Mouse (Mus musculus): ENCODE results near the gene Fkbp1a. TPM values are rescaled to one million over a fixed set of nuclear protein-coding genes. Genes with fewer than 3 reads are reported as not detected.

Fkbp1a gene
- total and polyA plus RNA-seq, 3 experiments, result 48.3 to 388 (median 76.5) TPM

- Histone ChIP-seq H3K9ac (ENCODE audit: insufficient read depth, low read depth) (peak overlapping the region; percentile 81), H3K79me2 (replicated peaks; ENCODE audit: control insufficient read depth, extremely low read depth, insufficient read depth, poor library complexity, severe bottlenecking) (no peaks in the 10 kb centered on the region), H3K27ac (ENCODE audit: insufficient read depth, low read depth) (peak overlapping the region; percentile 33; the same call in 1 of the 2 replicates), H3K4me3 (replicated peaks in 1 of 3; ENCODE audit: low read depth in 2 of 3, low read length in 2 of 3, poor library complexity in 1 of 3) (peak overlapping the region; percentile 47 to 64 (median 58)), H3K9me3 (replicated peaks; ENCODE audit: low read length) (no peaks in the 10 kb centered on the region), H3K36me3 (replicated peaks in 1 of 2; ENCODE audit: control insufficient read depth in 1 of 2, insufficient read depth in 1 of 2, low read length in 1 of 2) (no peaks in the 10 kb centered on the region), H3K27me3 (replicated peaks) (peaks cover 5% of the 10 kb centered on the region), H3K4me2 (ENCODE audit: insufficient read depth, low read depth, poor library complexity, severe bottlenecking) (peak overlapping the region; percentile 96), H3K4me1 (ENCODE audit: control insufficient read depth in 1 of 2, insufficient read depth in 2 of 2) (peaks cover 3 to 12% of the 10 kb centered on the region in 2 experiments; a peak in 2 of 4 replicates)
- in situ Hi-C loops (cut with MboI; ENCODE audit: low pct_ligation_motif_present, low pct_unique_long_range_greater_than_20kb, low sequenced_read_pairs), result loop anchor here (25.0 kb wide), 1 partner anchor 286 kb away; no protein-coding TSS in a partner anchor
- dilution Hi-C loops (cut with MboI; ENCODE audit: extremely low pct_ligation_motif_present, extremely low pct_unique_long_range_greater_than_20kb, low sequenced_read_pairs), result no loop called here
- TF ChIP-seq ZKSCAN1 (IDR thresholded peaks at IDR 0.05; ENCODE audit: borderline replicate concordance, low read depth, low read length) (no peak), MAZ (IDR thresholded peaks at IDR 0.05; ENCODE audit: low read depth, low read length) (no peak), POLR2AphosphoS2 (IDR thresholded peaks at IDR 0.05; ENCODE audit: low read depth, low read length) (no peak; the same call in 1 of the 2 replicates), MXI1 (IDR thresholded peaks at IDR 0.05; ENCODE audit: low read depth, low read length) (peak; percentile 48), SMC3 (IDR thresholded peaks at IDR 0.05; ENCODE audit: low read depth, low read length) (no peak), CHD2 (IDR thresholded peaks at IDR 0.05; ENCODE audit: low read length) (no peak), IRF4 (IDR thresholded peaks at IDR 0.05; ENCODE audit: low read depth, low read length) (0 out of 2 replicates have a peak, but pooled peaks have one; percentile 27), MEF2A (IDR thresholded peaks at IDR 0.05; ENCODE audit: borderline replicate concordance, low read depth, low read length) (no peak), MAFK (IDR thresholded peaks at IDR 0.05; ENCODE audit: insufficient replicate concordance, low read length) (no peak), GABPA (IDR thresholded peaks at IDR 0.05; ENCODE audit: insufficient replicate concordance, low read depth, low read length) (no peak), PAX5 (IDR thresholded peaks at IDR 0.05; ENCODE audit: low read length) (no peak), USF2 (conservative IDR thresholded peaks at IDR 0.05; ENCODE audit: low read depth, low read length) (no peak), MAX (IDR thresholded peaks at IDR 0.05; ENCODE audit: low read length) (peak; percentile 56; the same call in 1 of the 2 replicates), RAD21 (IDR thresholded peaks at IDR 0.05; ENCODE audit: low read depth, low read length) (no peak), CTCF (conservative IDR thresholded peaks at IDR 0.05 in 1 of 2, IDR thresholded peaks at IDR 0.05 in 1 of 2; ENCODE audit: low read depth in 2 of 2, low read length in 2 of 2) (no peak), BHLHE40 (IDR thresholded peaks at IDR 0.05; ENCODE audit: low read depth, low read length) (peak; percentile 64), NELFE (IDR thresholded peaks at IDR 0.05; ENCODE audit: low read depth, low read length) (peak; percentile 75; the same call in 1 of the 2 replicates), HCFC1 (IDR thresholded peaks at IDR 0.05; ENCODE audit: low read depth, low read length) (peak; percentile 66; the same call in 1 of the 2 replicates), USF1 (IDR thresholded peaks at IDR 0.05; ENCODE audit: low read depth, low read length) (no peak), RCOR1 (conservative IDR thresholded peaks at IDR 0.05; ENCODE audit: low read depth, low read length) (no peak), TCF12 (IDR thresholded peaks at IDR 0.05; ENCODE audit: low read depth, low read length) (peak; percentile 62; the same call in 1 of the 2 replicates), JUN (IDR thresholded peaks at IDR 0.05; ENCODE audit: insufficient read depth, low read depth, low read length) (no peak), EP300 (IDR thresholded peaks at IDR 0.05; ENCODE audit: low read length) (no peak), ETS1 (conservative IDR thresholded peaks at IDR 0.05; ENCODE audit: low read depth, low read length) (0 out of 2 replicates have a peak, but pooled peaks have one; percentile 12), KAT2A (IDR thresholded peaks at IDR 0.05; ENCODE audit: insufficient replicate concordance, low read length) (no peak), MYC (IDR thresholded peaks at IDR 0.05; ENCODE audit: low read depth, low read length) (peak; percentile 82; the same call in 1 of the 2 replicates), UBTF (IDR thresholded peaks at IDR 0.05; ENCODE audit: low read depth, low read length) (no peak), ZNF384 (IDR thresholded peaks at IDR 0.05; ENCODE audit: low read depth, low read length) (peak; percentile 65), ELF1 (IDR thresholded peaks at IDR 0.05; ENCODE audit: low read depth, low read length) (peak; percentile 85), ZMIZ1 (IDR thresholded peaks at IDR 0.05; ENCODE audit: low read depth, low read length) (no peak; the same call in 1 of the 2 replicates), ZC3H11A (IDR thresholded peaks at IDR 0.05; ENCODE audit: low read depth, low read length) (no peak), JUND (conservative IDR thresholded peaks at IDR 0.05; ENCODE audit: low read depth, low read length) (no peak), CHD1 (IDR thresholded peaks at IDR 0.05; ENCODE audit: low read depth, low read length) (no peak), NRF1 (IDR thresholded peaks at IDR 0.05; ENCODE audit: low read depth, low read length) (peak; percentile 93), SIN3A (IDR thresholded peaks at IDR 0.05; ENCODE audit: low read length) (no peak; the same call in 1 of the 2 replicates), POLR2A (IDR thresholded peaks at IDR 0.05; ENCODE audit: low read depth, low read length) (peak; percentile 74), TBP (conservative IDR thresholded peaks at IDR 0.05; ENCODE audit: low read depth, low read length) (peak; percentile 74; the same call in 1 of the 2 replicates), E2F4 (IDR thresholded peaks at IDR 0.05; ENCODE audit: insufficient replicate concordance, low read depth, low read length) (no peak)
- peak; percentile 86 for DNase-seq (ENCODE audit: extremely low read depth)
Observed at GRCm38 (mm10) chr2:151575699-151576389, 33.6 kb downstream of the Fkbp1a start.

Data from CH12.LX (cell line).